Mouse (Mus musculus): ENCODE measurements around the gene Dlat.

The Dlat gene

DNA sequence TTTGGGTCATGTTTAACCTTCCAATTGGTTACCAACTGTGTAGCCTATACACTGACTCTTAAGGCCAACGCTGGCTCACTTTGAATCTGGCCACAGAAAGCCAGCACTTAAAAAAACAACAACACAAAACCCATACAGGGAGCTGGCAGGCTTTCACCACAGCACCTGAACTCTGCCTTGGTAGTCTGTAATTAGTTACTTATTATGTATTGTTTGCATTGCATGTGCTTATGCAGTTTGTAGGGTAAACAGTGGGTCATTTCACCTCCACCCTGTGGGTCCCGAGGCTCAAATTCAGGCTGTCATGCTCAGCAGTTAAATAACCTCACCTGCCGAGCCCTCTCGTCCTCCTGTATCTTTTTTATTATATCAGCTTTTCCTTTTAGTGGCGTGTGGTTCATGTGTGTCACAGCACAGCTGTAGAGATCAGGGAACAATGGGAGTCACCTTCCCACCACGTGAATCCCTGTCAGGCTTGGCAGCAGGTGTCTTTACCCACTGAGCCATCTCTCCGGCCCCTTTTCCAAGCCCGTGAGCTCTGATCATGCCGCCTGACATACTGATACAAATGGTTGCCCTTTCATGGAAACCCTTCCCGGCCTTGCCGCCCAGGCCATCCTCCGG, 64.7 kb downstream of the Dlat start:
- DNase-seq (ENCODE audit: low read depth in 1 of 2, low spot score in 2 of 2) = no peak

GRCm38 (mm10) chr9:50593544-50593943, 66.0 kb downstream of the Dlat start:
- DNase-seq (ENCODE audit: low read depth in 1 of 2, low spot score in 2 of 2) = peak in 1 of 2 experiments; percentile 36

GRCm38 (mm10) chr9:50592955-50593354, 66.6 kb downstream of the Dlat start:
- DNase-seq (ENCODE audit: low read depth in 1 of 2, low spot score in 2 of 2) = peak; percentile 37 to 48

DNA sequence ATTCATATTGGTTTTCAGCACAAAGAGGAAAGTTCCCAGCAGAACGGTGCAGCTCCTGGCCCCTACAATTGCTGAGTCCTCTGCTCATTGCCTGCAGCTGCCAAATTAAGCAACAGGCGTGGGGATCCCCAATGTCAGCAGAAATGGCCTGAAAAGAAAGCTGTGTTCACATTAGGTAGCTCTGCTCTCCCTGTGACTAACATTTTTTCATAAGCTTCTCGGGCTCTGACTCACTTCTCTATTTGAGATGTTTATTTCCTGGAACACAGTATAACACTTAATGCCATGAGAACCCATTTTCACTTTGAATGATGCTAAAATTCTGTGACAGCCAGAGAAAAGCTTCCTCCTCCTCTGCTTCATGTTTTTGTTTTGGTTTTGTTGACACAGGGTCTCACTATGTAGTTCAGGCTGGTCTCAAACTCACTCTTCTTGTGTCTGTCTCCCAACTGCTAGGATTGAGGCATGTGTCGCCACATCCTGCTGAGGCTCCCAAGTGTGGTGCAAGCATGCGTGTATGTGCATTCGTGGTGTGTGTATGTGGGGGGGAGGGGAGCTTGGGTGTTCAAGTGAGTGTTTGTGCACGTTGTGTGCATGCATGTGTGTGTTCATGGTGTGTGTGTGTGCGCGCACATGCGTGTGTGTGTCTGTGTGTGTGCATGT, 68.6 kb downstream of the Dlat start:
- peak; percentile 50 to 54 for DNase-seq (ENCODE audit: low read depth in 1 of 2, low spot score in 2 of 2)

GRCm38 (mm10) chr9:50586955-50587354, 72.6 kb downstream of the Dlat start:
- DNase-seq (ENCODE audit: low read depth in 1 of 2, low spot score in 2 of 2) = no peak

- no peak for DNase-seq (ENCODE audit: low read depth in 1 of 2, low spot score in 2 of 2)
Measured at GRCm38 (mm10) chr9:50585145-50585818, 74.3 kb downstream of the Dlat start.
